Mouse (Mus musculus) limb, embryonic 11.5 days (tissue): ENCODE measurements at regions not wholly inside any gene's neighbourhood (a gene's known extent, or its start where the extent isn't known, plus 50 kb on each side); places are given as distances from the start of the nearest gene placed in this dataset.

Experiments
- ATAC-seq: fragments of 200-750 bp; cut with Nextera tagmentation; 2 replicates; pipeline ENCODE4 v1.8.0; 2017; ENCODE audit warnings: low read depth; ENCODE audit not compliant: insufficient number of reproducible peaks, low FRiP score, low TSS enrichment
- DNase-seq: peaks from one replicate; pipeline ENCODE4 v3.0.0-alpha.2; 2015; ENCODE audit warnings: low spot score
- H3K27ac ChIP-seq: fragments of 300-500 bp; sonication (generic); replicated peaks from 2 replicates; pipeline ENCODE4 v1.5.1; 2014; ENCODE audit warnings: low read depth, mild to moderate bottlenecking, low read length
- H3K27me3 ChIP-seq: fragments of 300-500 bp; sonication (generic); 2 replicates; pipeline ENCODE4 v1.6.1; 2014; ENCODE audit warnings: mild to moderate bottlenecking, low read length, mixed read lengths; ENCODE audit not compliant: control insufficient read depth, insufficient read depth
- H3K36me3 ChIP-seq: fragments of 300-500 bp; sonication (generic); 2 replicates; pipeline ENCODE4 v1.6.1; 2014; ENCODE audit warnings: mild to moderate bottlenecking, low read length, moderate library complexity, mixed read lengths; ENCODE audit not compliant: control insufficient read depth, insufficient read depth
- H3K4me1 ChIP-seq: fragments of 300-500 bp; sonication (generic); 2 replicates; pipeline ENCODE4 v1.6.1; 2014; ENCODE audit warnings: low read length, mixed read lengths; ENCODE audit not compliant: control insufficient read depth, insufficient read depth
- H3K4me2 ChIP-seq: fragments of 300-500 bp; sonication (generic); 2 replicates; pipeline ENCODE4 v1.6.1; 2014; ENCODE audit warnings: low read depth, mild to moderate bottlenecking, moderate library complexity; ENCODE audit not compliant: severe bottlenecking
- H3K4me3 ChIP-seq: fragments of 300-500 bp; sonication (generic); 2 replicates; pipeline ENCODE4 v1.5.1; 2014; ENCODE audit warnings: low read depth, low read length
- H3K9ac ChIP-seq: fragments of 300-500 bp; sonication (generic); 2 replicates; pipeline ENCODE4 v1.6.1; 2014; ENCODE audit warnings: mild to moderate bottlenecking, low read length
- H3K9me3 ChIP-seq: fragments of 300-500 bp; sonication (generic); 2 replicates; pipeline ENCODE4 v1.6.1; 2016; ENCODE audit warnings: low read length; ENCODE audit not compliant: control insufficient read depth
- WGBS: fragments of 180-500 bp; shearing (Covaris S2); extraction: QIAGEN DNeasy Blood & Tissue Kit; methylation state at CpG from one replicate; pipeline ENCODE4 v1.1.7; 2014; 5-methylcytosine and 5-hydroxymethylcytosine counted together

GRCm38 (mm10) chr17:15997289-15997688, 166.4 kb upstream of the Rgmb start:
- no peak for DNase-seq
- no peaks in the 10 kb centered on the region for H3K36me3 ChIP-seq
- no peaks in the 10 kb centered on the region for H3K27me3 ChIP-seq
- H3K4me3 ChIP-seq = no peak overlapping the region
- no peaks in the 10 kb centered on the region for H3K9me3 ChIP-seq
- no peak overlapping the region for H3K4me2 ChIP-seq
- 54% methylated on average over 1 of the region's 1 CpGs for WGBS
- H3K4me1 ChIP-seq = 0 out of 2 replicates have a peak, but pooled peaks cover 2% of the 10 kb centered on the region
- no peak overlapping the region for H3K9ac ChIP-seq
- H3K27ac ChIP-seq = no peak overlapping the region
- ATAC-seq = no peak

GRCm38 (mm10) chr17:15995493-15995892, 164.7 kb upstream of the Rgmb start:
- no peaks in the 10 kb centered on the region for H3K36me3 ChIP-seq
- H3K4me3 ChIP-seq = no peak overlapping the region
- H3K27me3 ChIP-seq = no peaks in the 10 kb centered on the region
- no peak overlapping the region for H3K27ac ChIP-seq
- no peak overlapping the region for H3K4me2 ChIP-seq
- 85% methylated on average over 1 of the region's 1 CpGs for WGBS
- ATAC-seq (no peak), DNase-seq (no peak)
- no peaks in the 10 kb centered on the region for H3K9me3 ChIP-seq
- no peak overlapping the region for H3K9ac ChIP-seq
- 0 out of 2 replicates have a peak, but pooled peaks cover 2% of the 10 kb centered on the region for H3K4me1 ChIP-seq

- H3K4me1 ChIP-seq = 0 out of 2 replicates have a peak, but pooled peaks cover 5% of the 10 kb centered on the region
- no peak overlapping the region for H3K9ac ChIP-seq
- 0 out of 2 replicates have a peak overlapping the region, but pooled peaks have one; percentile 14 for H3K27ac ChIP-seq
- H3K27me3 ChIP-seq = no peaks in the 10 kb centered on the region
- H3K4me3 ChIP-seq = no peak overlapping the region
- no peaks in the 10 kb centered on the region for H3K36me3 ChIP-seq
- H3K4me2 ChIP-seq = no peak overlapping the region
- H3K9me3 ChIP-seq = no peaks in the 10 kb centered on the region
- DNase-seq = peak; percentile 35
- 54% methylated on average over 7 of the region's 7 CpGs for WGBS
- peak; percentile 74; the same call in 1 of the 2 replicates for ATAC-seq
Observed at GRCm38 (mm10) chr17:15993361-15994287, 162.8 kb upstream of the Rgmb start.

- Histone ChIP-seq H3K4me3 (no peak overlapping the region), H3K36me3 (no peaks in the 10 kb centered on the region), H3K4me2 (no peak overlapping the region), H3K4me1 (0 out of 2 replicates have a peak, but pooled peaks cover 5% of the 10 kb centered on the region), H3K9ac (no peak overlapping the region), H3K27me3 (no peaks in the 10 kb centered on the region), H3K9me3 (no peaks in the 10 kb centered on the region), H3K27ac (no peak overlapping the region)
- WGBS = 65% methylated on average over 5 of the region's 5 CpGs
- ATAC-seq (no peak), DNase-seq (no peak)
Observed at GRCm38 (mm10) chr17:15991916-15992315, 161.1 kb upstream of the Rgmb start.

- Histone ChIP-seq H3K4me1 (0 out of 2 replicates have a peak, but pooled peaks cover 5% of the 10 kb centered on the region), H3K4me3 (no peak overlapping the region), H3K27me3 (no peaks in the 10 kb centered on the region), H3K27ac (no peak overlapping the region), H3K4me2 (no peak overlapping the region), H3K9ac (no peak overlapping the region), H3K36me3 (no peaks in the 10 kb centered on the region), H3K9me3 (no peaks in the 10 kb centered on the region)
- no peak for ATAC-seq
- WGBS = 30% methylated on average over 6 of the region's 6 CpGs
- no peak for DNase-seq
Observed at GRCm38 (mm10) chr17:15990303-15990702, 159.5 kb upstream of the Rgmb start.

GRCm38 (mm10) chr17:15981558-15981957, 150.7 kb upstream of the Rgmb start:
- H3K4me2 ChIP-seq = no peak overlapping the region
- H3K27ac ChIP-seq = no peak overlapping the region
- ATAC-seq (no peak), DNase-seq (no peak)
- H3K9ac ChIP-seq = no peak overlapping the region
- no peaks in the 10 kb centered on the region for H3K27me3 ChIP-seq
- H3K4me1 ChIP-seq = no peaks in the 10 kb centered on the region
- no peak overlapping the region for H3K4me3 ChIP-seq
- H3K9me3 ChIP-seq = no peaks in the 10 kb centered on the region
- 79% methylated on average over 2 of the region's 2 CpGs for WGBS
- H3K36me3 ChIP-seq = no peaks in the 10 kb centered on the region

- Histone ChIP-seq H3K4me3 (no peak overlapping the region), H3K27me3 (no peaks in the 10 kb centered on the region), H3K4me1 (no peaks in the 10 kb centered on the region), H3K27ac (no peak overlapping the region), H3K9ac (no peak overlapping the region), H3K9me3 (no peaks in the 10 kb centered on the region), H3K36me3 (no peaks in the 10 kb centered on the region), H3K4me2 (no peak overlapping the region)
- DNase-seq (peak; percentile 46), ATAC-seq (peak; percentile 80)
- WGBS = 55% methylated on average over 7 of the region's 7 CpGs
Observed at GRCm38 (mm10) chr17:15977374-15978031, 146.7 kb upstream of the Rgmb start.

- 91% methylated on average over 3 of the region's 3 CpGs for WGBS
- Histone ChIP-seq H3K27me3 (no peaks in the 10 kb centered on the region), H3K4me2 (no peak overlapping the region), H3K4me1 (no peaks in the 10 kb centered on the region), H3K27ac (no peak overlapping the region), H3K4me3 (no peak overlapping the region), H3K9me3 (no peaks in the 10 kb centered on the region), H3K9ac (no peak overlapping the region), H3K36me3 (no peaks in the 10 kb centered on the region)
- no peak for ATAC-seq
- no peak for DNase-seq
Observed at GRCm38 (mm10) chr17:15971351-15971685, 140.5 kb upstream of the Rgmb start.
